Mouse (Mus musculus): ENCODE data around the gene Tmem184a. TPM values are rescaled to one million over a fixed set of nuclear protein-coding genes. Genes with fewer than 3 reads are reported as not detected.

Tmem184a gene
- polyA plus RNA-seq, 1 experiment from 2014 or later = 13.9 TPM

DNA sequence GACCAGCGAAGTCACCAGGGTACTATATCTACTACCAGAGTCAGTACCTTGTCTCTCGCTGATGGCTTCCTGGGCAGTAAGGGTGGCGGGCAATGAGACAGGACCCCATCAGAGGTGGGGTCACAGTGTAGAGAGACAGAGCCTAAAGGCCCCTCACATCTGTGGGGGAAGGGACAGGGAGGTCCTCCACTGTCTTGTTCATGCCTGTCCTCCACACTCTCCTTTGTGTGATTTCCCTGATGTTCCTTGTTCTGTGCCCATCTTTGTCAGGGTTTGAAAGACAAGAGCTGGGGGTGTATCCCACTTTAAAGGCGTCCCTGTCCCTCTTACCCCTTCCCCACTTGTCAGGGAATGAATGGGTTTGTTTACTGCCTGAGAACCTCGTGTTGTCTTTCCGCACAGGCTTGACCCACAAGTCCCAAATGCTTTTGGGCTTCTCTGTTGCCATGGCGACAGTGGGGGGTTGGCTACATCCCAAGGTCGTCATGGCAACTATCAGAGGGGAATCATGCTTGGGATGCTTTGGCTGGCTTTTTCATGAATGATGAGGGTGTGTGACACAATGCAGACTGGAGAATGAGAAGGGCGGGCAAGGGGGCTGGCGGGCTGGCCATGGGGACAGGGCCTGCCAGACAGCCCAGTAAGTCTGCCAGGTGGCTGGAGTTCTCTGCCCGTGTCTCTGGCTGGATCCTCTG, 22.1 kb downstream of the Tmem184a start:
- peaks cover 15% of the 10 kb centered on the region for H3K36me3 ChIP-seq (ENCODE audit: control insufficient read depth, insufficient read depth, low read length)
- H3K4me2 ChIP-seq (ENCODE audit: low read depth, low read length) = peak overlapping the region; percentile 52
- ATAC-seq (ENCODE audit: low read depth) = peak; percentile 79
- H3K4me1 ChIP-seq (replicated peaks; ENCODE audit: control insufficient read depth, insufficient read depth, low read length) = peaks cover 45% of the 10 kb centered on the region
- H3K9ac ChIP-seq (ENCODE audit: low read length) = peak overlapping the region; percentile 42
- no peaks in the 10 kb centered on the region for H3K9me3 ChIP-seq (ENCODE audit: control insufficient read depth, low read length)
- no peaks in the 10 kb centered on the region for H3K27me3 ChIP-seq (ENCODE audit: control insufficient read depth, insufficient read depth, low read depth, low read length)
- WGBS = 17% methylated on average over 11 of the region's 11 CpGs
- peak overlapping the region; percentile 87 for H3K27ac ChIP-seq (ENCODE audit: low read length)
- H3K4me3 ChIP-seq (ENCODE audit: low read length) = peak overlapping the region; percentile 17; the same call in 1 of the 2 replicates

- 3% methylated on average over 13 of the region's 13 CpGs for WGBS
- H3K4me3 ChIP-seq (ENCODE audit: low read length) = peak overlapping the region; percentile 17
- H3K9ac ChIP-seq (ENCODE audit: low read length) = peak overlapping the region; percentile 63
These were observed 22.8 kb downstream of the Tmem184a start for GRCm38 (mm10) chr5:139796900-139797299.

GRCm38 (mm10) chr5:139796001-139796620, 23.6 kb downstream of the Tmem184a start:
- 64% methylated on average over 9 of the region's 9 CpGs for WGBS
- H3K36me3 ChIP-seq (ENCODE audit: control insufficient read depth, insufficient read depth, low read length) = peaks cover 12% of the 10 kb centered on the region
- H3K4me3 ChIP-seq (ENCODE audit: low read length) = no peak overlapping the region
- H3K4me2 ChIP-seq (ENCODE audit: low read depth, low read length) = no peak overlapping the region
- no peaks in the 10 kb centered on the region for H3K9me3 ChIP-seq (ENCODE audit: control insufficient read depth, low read length)
- H3K27ac ChIP-seq (ENCODE audit: low read length) = peak overlapping the region; percentile 83; the same call in 1 of the 2 replicates
- ATAC-seq (ENCODE audit: low read depth) = no peak
- H3K4me1 ChIP-seq (replicated peaks; ENCODE audit: control insufficient read depth, insufficient read depth, low read length) = peaks cover 52% of the 10 kb centered on the region
- peak overlapping the region; percentile 63 for H3K9ac ChIP-seq (ENCODE audit: low read length)
- H3K27me3 ChIP-seq (ENCODE audit: control insufficient read depth, insufficient read depth, low read depth, low read length) = no peaks in the 10 kb centered on the region

More at GRCm38 (mm10) chr5:139796900-139797299, 22.8 kb downstream of the Tmem184a start:
- Histone ChIP-seq H3K36me3 (ENCODE audit: control insufficient read depth, insufficient read depth, low read length) (peaks cover 12% of the 10 kb centered on the region), H3K4me2 (ENCODE audit: low read depth, low read length) (peak overlapping the region; percentile 52), H3K27me3 (ENCODE audit: control insufficient read depth, insufficient read depth, low read depth, low read length) (no peaks in the 10 kb centered on the region), H3K9me3 (ENCODE audit: control insufficient read depth, low read length) (no peaks in the 10 kb centered on the region), H3K27ac (ENCODE audit: low read length) (peak overlapping the region; percentile 87), H3K4me1 (replicated peaks; ENCODE audit: control insufficient read depth, insufficient read depth, low read length) (peaks cover 51% of the 10 kb centered on the region)
- ATAC-seq (ENCODE audit: low read depth) = peak; percentile 82

DNA sequence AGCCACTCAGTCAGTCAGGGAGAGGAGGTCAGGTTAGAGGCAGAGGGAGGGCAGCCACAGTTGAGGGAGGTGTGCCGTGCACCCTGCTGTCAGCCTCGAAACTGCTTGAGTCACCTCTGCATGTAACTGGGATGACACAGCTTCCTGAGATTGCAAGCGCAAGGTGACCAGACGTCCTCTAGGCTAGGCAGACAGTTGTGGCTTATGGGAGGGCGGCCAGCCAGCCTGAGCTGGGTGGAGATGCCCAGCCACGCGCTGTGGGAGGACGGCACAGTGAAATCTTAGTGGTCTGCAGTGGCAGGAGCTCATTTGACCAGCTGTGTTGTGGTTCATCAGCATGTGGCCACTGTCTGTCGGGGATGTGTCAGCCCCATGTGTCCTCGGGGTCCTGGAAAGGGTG, 24.8 kb downstream of the Tmem184a start:
- no peak for ATAC-seq (ENCODE audit: low read depth)
- H3K9ac ChIP-seq (ENCODE audit: low read length) = no peak overlapping the region
- no peak overlapping the region for H3K4me3 ChIP-seq (ENCODE audit: low read length)
- H3K27ac ChIP-seq (ENCODE audit: low read length) = no peak overlapping the region
- 56% methylated on average over 10 of the region's 10 CpGs for WGBS
- no peak overlapping the region for H3K4me2 ChIP-seq (ENCODE audit: low read depth, low read length)
- H3K9me3 ChIP-seq (ENCODE audit: control insufficient read depth, low read length) = no peaks in the 10 kb centered on the region
- no peaks in the 10 kb centered on the region for H3K27me3 ChIP-seq (ENCODE audit: control insufficient read depth, insufficient read depth, low read depth, low read length)
- H3K36me3 ChIP-seq (ENCODE audit: control insufficient read depth, insufficient read depth, low read length) = peaks cover under 1% of the 10 kb centered on the region; the same call in 1 of the 2 replicates
- peaks cover 52% of the 10 kb centered on the region for H3K4me1 ChIP-seq (replicated peaks; ENCODE audit: control insufficient read depth, insufficient read depth, low read length)

GRCm38 (mm10) chr5:139794137-139794536, 25.6 kb downstream of the Tmem184a start:
- 62% methylated on average over 5 of the region's 5 CpGs for WGBS
- no peaks in the 10 kb centered on the region for H3K36me3 ChIP-seq (ENCODE audit: control insufficient read depth, insufficient read depth, low read length)
- peak overlapping the region; percentile 75; the same call in 1 of the 2 replicates for H3K27ac ChIP-seq (ENCODE audit: low read length)
- H3K27me3 ChIP-seq (ENCODE audit: control insufficient read depth, insufficient read depth, low read depth, low read length) = no peaks in the 10 kb centered on the region
- H3K4me1 ChIP-seq (replicated peaks; ENCODE audit: control insufficient read depth, insufficient read depth, low read length) = peaks cover 52% of the 10 kb centered on the region
- peak overlapping the region; percentile 24; the same call in 1 of the 2 replicates for H3K4me3 ChIP-seq (ENCODE audit: low read length)
- 0 out of 2 replicates have a peak overlapping the region, but pooled peaks have one; percentile 32 for H3K9ac ChIP-seq (ENCODE audit: low read length)
- ATAC-seq (ENCODE audit: low read depth) = no peak
- H3K4me2 ChIP-seq (ENCODE audit: low read depth, low read length) = peak overlapping the region; percentile 97; the same call in 1 of the 2 replicates
- no peaks in the 10 kb centered on the region for H3K9me3 ChIP-seq (ENCODE audit: control insufficient read depth, low read length)

- no peak for ATAC-seq (ENCODE audit: low read depth)
- H3K9me3 ChIP-seq (ENCODE audit: control insufficient read depth, low read length) = no peaks in the 10 kb centered on the region
- no peaks in the 10 kb centered on the region for H3K36me3 ChIP-seq (ENCODE audit: control insufficient read depth, insufficient read depth, low read length)
- peak overlapping the region; percentile 97 for H3K4me2 ChIP-seq (ENCODE audit: low read depth, low read length)
- peak overlapping the region; percentile 24 for H3K4me3 ChIP-seq (ENCODE audit: low read length)
- peak overlapping the region; percentile 49 for H3K9ac ChIP-seq (ENCODE audit: low read length)
- 27% methylated on average over 11 of the region's 11 CpGs for WGBS
- peaks cover 50% of the 10 kb centered on the region for H3K4me1 ChIP-seq (replicated peaks; ENCODE audit: control insufficient read depth, insufficient read depth, low read length)
- H3K27ac ChIP-seq (ENCODE audit: low read length) = peak overlapping the region; percentile 82
- no peaks in the 10 kb centered on the region for H3K27me3 ChIP-seq (ENCODE audit: control insufficient read depth, insufficient read depth, low read depth, low read length)
These were observed 26.2 kb downstream of the Tmem184a start for GRCm38 (mm10) chr5:139793338-139794089.

- peak overlapping the region; percentile 82 for H3K27ac ChIP-seq (ENCODE audit: low read length)
- H3K9me3 ChIP-seq (ENCODE audit: control insufficient read depth, low read length) = no peaks in the 10 kb centered on the region
- WGBS = 22% methylated on average over 3 of the region's 3 CpGs
- H3K4me2 ChIP-seq (ENCODE audit: low read depth, low read length) = peak overlapping the region; percentile 97
- H3K4me3 ChIP-seq (ENCODE audit: low read length) = peak overlapping the region; percentile 24
- H3K27me3 ChIP-seq (ENCODE audit: control insufficient read depth, insufficient read depth, low read depth, low read length) = no peaks in the 10 kb centered on the region
- no peaks in the 10 kb centered on the region for H3K36me3 ChIP-seq (ENCODE audit: control insufficient read depth, insufficient read depth, low read length)
- peak overlapping the region; percentile 49 for H3K9ac ChIP-seq (ENCODE audit: low read length)
- ATAC-seq (ENCODE audit: low read depth) = no peak
- peaks cover 44% of the 10 kb centered on the region for H3K4me1 ChIP-seq (replicated peaks; ENCODE audit: control insufficient read depth, insufficient read depth, low read length)
These were observed 26.8 kb downstream of the Tmem184a start for GRCm38 (mm10) chr5:139792966-139793337.

DNA sequence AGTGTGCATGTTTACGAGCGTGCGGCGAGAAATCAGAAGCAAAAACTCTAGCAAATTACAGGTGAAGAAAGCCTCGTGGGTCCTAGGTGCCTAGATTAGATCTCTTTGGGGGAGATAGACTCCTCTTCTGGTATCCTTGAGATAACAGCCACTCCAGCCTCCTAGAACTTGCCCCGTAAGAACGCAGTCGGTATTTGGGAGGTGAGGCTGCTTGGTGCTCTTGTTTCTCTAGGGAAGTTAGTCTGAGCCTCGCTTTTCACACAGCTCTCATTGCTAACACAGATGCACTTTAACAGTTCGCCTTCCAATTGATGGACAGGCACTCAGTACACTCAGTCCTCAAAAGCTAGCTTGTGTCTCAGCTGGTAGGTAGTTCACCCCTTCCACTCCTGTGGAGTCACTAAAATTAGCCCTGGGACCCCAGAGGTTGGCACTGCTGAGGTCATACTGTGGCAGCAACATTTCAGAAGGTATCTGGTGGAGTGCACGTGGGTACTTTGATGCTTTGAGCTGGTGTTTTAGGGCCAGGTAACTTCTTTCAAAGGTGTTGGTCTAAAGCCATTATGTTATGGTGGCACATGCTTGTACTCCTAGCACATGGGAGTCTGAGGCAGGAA, 27.4 kb downstream of the Tmem184a start:
- Histone ChIP-seq H3K36me3 (ENCODE audit: control insufficient read depth, insufficient read depth, low read length) (no peaks in the 10 kb centered on the region), H3K4me3 (ENCODE audit: low read length) (peak overlapping the region; percentile 84), H3K9me3 (ENCODE audit: control insufficient read depth, low read length) (no peaks in the 10 kb centered on the region), H3K27me3 (ENCODE audit: control insufficient read depth, insufficient read depth, low read depth, low read length) (no peaks in the 10 kb centered on the region), H3K4me2 (ENCODE audit: low read depth, low read length) (peak overlapping the region; percentile 97), H3K27ac (ENCODE audit: low read length) (no peak overlapping the region), H3K9ac (ENCODE audit: low read length) (peak overlapping the region; percentile 79), H3K4me1 (replicated peaks; ENCODE audit: control insufficient read depth, insufficient read depth, low read length) (peaks cover 37% of the 10 kb centered on the region)
- WGBS = 13% methylated on average over 11 of the region's 11 CpGs
- ATAC-seq (ENCODE audit: low read depth) = no peak
